Mouse (Mus musculus) gastrocnemius, postnatal 14 days (tissue): ENCODE results near the gene Dapk3. TPM values are rescaled to one million over a fixed set of nuclear protein-coding genes. Genes with fewer than 3 reads are reported as not detected.

Source experiments
- DNase-seq: peaks from one replicate; pipeline ENCODE4 v3.0.0; 2021; ENCODE audit warnings: mixed read lengths
- intact Hi-C: fragments of 180-260 bp; cut with DNase I; formaldehyde crosslinking; loops from one replicate; pipeline ENCODE4 v1.15.1; 2025; ENCODE audit warnings: low total_unique reads
- total RNA-seq, 2 experiments: library from RNA; stranded (reverse); gene quantifications; 2 replicates each; pipeline ENCODE4 v1.2.3; 2021

Dapk3 gene
- total RNA-seq, 2 experiments from 2014 or later, result 21.2 to 24.8 TPM

DNA sequence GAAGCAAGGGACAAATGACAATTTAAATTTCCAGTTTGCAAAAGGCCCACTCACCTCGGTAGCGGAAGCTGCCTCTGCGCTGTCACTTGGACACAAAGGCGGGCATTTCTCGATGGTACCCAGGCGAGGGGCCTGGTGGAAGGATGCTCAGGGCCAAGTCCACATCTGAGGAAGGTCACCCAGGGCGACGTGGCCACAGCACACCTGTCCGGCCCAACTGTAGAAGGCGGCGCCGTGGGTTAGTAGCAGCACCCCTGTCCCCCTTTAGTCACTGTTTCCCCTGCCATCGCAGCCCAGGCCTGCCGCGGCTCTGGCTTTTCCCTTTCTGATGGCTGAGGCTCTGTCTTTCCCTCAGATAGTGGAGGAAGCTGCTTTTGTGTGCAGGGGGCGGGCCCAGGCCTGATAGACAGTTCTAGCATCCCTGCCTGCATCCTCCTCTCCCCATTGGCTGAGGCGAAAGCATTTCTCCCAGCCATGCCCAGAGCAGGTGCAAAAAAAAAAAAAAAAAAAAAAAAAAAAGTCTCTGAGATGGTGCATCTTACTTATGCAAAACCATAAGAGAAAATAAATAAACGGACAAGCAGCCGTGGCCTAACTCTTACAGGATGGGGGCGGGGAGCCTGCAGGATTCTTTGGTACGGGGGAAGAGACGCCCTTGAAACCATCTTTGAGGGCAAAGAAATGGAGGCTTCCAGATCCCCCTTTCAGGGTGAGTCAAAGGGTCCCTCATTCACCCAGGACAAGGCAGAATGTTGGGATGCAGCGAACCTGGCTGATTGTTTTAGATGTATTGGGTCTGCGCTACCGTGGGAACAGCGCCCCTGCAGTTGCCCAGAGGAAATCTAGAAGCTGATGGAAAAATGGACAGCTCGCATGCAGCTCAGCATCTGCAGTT lies 47.9 kb downstream of the Dapk3 start, which contains the start of gene Atcay:
Atcay (minus strand) TSS at position 396 of the 895 bp plus-strand sequence.
- intact Hi-C loops, result no loop called here
- DNase-seq, result no peak

DNA sequence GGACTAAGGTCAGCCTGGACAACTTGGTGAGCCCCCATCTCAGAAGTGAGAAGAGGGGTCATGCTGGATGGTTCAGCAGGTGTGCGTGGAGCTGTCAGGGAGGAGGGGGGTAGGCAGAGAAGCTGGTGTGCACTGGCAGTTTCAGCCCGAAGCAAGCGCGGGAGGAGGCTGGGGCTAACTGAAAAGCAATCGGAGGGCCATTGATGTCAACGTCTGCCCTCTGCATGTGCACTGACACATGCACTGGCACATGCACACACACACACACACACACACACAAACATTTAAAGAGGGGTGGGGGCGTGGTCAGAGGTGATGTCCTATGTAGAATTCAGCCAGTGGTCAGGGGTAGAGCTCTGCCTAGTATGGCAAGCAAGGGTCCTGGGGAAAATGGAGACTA lies 48.6 kb downstream of the Dapk3 start:
- no peak for DNase-seq
- intact Hi-C loops, result no loop called here

DNA sequence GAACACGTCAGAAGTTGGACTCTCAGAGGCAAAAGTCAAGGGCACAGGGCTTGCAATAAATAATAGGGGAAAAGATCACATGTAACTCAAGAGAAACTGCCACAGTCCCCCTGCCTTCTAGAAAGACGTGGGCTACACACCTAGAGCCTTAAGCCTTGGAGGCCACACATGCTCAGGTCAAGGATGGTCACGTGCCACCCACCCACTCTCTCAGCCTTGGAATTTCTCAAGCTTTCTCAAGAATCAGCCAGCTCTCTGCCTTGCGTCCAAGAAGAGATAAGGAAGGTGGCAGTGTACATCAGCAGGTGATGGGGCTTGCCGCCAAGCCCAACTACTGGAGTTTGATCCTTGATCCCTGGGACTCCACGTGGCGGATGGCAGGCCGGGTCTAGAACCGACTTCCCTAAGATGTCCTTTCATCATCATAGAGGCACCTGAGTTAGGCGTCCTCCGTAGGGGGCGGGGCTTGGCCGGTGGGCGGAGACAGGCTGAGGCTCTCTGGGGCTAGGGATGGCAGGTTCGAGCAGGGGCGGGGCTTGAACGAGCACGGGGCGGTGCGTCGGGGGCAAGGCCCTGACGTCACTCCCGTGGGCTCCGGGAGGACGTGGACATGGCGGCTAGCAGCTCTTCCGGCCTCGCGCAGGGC lies 49.9 kb downstream of the Dapk3 start, which contains the start of gene Zfr2:
Zfr2 (plus strand) TSS at position 576 of the 646 bp plus-strand sequence.
- intact Hi-C loops, result no loop called here
- peak; percentile 84 for DNase-seq

DNA sequence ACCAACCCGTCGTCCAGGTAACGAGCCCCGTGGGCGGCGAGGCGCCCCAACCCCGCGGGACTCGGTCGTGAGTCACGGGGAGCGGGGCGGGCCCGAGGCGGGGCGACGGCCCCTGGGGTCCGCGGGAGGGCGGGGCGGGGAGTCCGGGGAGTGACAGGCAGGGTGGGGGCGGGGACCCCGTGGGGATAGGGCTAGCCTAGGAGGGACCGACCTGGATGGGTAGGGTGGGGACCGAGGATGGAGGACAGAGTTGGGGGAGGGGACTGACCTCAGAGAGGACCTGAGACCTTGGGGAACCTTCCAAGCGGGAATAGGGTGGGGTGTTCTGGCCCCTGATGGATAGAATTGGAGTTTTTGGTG lies 50.4 kb downstream of the Dapk3 start:
- no peak for DNase-seq
- intact Hi-C loops, result no loop called here

DNA sequence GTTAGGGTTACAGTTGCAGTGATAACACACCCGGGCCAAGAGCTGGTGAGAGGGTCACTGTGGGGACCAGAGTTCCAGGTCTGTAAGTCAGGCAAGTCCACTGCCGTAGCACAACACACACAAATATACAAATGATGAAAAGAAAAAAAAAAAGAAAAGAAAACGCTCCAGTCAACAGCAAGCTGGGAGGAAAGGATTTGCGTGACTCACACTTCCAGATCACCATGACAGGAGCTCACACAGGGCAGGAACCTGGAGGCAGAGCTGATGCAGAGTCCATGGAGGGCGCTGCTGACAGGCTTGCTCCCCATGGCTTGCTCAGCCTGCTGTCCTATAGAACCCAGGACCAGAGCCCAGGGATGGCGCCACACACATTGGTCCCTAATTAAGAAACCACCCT lies 51.4 kb downstream of the Dapk3 start:
- DNase-seq, result no peak
- intact Hi-C loops, result no loop called here

DNA sequence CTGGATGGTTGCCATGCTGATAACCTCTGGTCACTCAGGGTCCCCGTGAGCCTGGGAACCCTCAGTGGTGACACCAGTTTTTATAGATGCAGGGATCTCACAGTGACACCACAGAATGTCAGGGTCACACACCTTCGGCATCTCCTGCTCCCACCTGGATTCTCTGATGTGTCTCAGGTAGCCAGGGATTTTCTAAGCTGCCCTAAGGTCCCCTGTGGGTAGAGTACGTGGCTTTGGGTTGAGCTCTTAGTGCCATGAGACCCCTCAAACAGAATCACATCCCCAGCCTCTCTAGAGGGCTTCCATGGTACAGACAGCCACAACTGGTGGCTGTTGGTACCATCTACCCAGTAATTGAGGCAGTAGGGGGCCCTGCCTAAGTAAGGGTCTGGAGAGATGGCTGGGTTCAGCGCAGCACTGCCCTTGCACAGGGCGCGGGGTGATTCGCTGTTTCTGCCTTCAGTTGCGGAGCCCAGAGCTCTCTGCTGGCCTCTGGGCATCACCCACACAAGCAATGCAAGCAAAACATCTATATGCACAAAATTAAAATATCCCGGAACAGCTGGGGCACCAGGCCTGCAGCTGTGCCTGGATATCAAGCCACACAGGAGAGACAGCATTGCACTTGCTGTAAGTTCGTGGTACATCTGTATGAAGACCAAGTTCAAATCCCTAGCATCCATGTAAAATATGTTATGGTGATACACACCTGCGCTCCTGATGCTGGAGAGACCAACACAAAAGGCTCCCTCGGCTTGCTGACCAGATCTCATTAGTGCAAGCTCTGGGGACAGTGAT lies 53.9 kb downstream of the Dapk3 start:
- DNase-seq, result no peak
- intact Hi-C loops, result no loop called here

DNA sequence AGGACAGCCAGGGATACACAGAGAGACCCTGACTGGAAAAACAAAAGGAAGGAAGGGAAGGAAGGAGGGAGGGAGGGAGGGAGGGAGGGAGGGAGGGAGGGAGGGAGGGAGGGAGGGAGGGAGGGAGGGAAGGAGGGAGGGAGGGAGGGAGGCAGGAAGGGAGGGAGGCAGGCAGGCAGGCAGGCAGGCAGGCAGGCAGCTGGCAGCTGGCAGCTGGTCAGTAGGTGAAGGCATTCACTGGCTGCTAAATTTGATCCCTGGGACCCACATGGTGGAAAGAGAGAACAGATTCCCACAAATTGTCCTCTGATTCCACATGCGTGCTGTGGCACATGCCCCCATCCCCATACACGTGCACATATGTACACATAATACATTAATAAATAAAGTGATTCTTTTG lies 55.8 kb downstream of the Dapk3 start:
- no peak for DNase-seq
- intact Hi-C loops, result no loop called here

DNA sequence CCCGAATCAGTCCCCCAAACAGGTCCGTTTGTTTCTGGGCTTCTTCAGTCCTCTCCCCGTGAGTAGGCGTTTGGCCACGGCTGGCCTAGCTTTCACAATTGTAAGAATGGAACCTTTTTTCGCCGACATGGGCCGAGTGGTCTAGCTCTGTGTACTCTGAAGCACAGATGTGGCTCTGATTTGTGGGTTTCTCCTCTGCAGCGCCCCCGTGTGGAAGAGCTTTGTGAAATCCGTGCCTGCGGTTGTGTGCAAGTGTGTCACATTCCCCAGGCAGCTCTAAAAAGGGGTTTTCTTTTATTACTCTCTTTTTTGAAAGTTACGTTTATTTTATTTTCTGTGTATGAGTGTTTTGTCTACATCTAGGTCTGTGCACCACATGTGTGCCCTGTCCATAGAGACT lies 58.1 kb downstream of the Dapk3 start:
- intact Hi-C loops, result no loop called here
- DNase-seq, result no peak

DNA sequence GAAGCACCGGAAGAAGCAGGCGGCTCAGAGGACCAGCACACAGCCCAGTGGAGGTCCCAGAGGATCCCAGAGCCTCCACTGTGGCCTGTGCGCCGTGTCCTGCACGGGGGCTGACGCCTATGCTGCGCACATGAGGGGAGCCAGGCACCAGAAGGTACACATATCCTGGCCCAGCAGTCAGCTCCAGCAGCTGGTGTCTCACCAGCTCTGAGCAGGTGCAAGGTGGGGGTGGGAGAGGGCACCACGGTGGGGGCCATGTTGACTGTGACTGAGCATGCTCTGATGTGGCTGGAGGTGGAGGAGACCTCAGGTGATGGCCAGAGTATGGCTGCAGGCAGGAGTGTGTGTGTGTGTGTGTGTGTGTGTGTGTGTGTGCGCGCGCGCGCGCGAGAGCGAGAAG lies 59.2 kb downstream of the Dapk3 start:
- intact Hi-C loops, result no loop called here
- no peak for DNase-seq

Other genes with a start within 250 kb of the Dapk3 start
- gene Gng7, start 168.1 kb upstream of the Dapk3 start, total RNA-seq, result 1 to 10 TPM in 1 of 2 experiments, under 1 TPM in 1; 0.44 to 1.1 TPM
- under 1 TPM; 0.24 to 0.72 TPM for gene Diras1, start 157.3 kb upstream of the Dapk3 start, total RNA-seq
- gene Slc39a3, start 145.6 kb upstream of the Dapk3 start, total RNA-seq, result 10 to 100 TPM; 11.3 to 11.9 TPM
- gene Sgta, start 122.8 kb upstream of the Dapk3 start, total RNA-seq, result 10 to 100 TPM; 78.6 to 79.9 TPM
- gene Thop1, start 113.0 kb upstream of the Dapk3 start, total RNA-seq, result 10 to 100 TPM; 22.4 to 23.0 TPM
- gene Creb3l3, start 84.1 kb upstream of the Dapk3 start, total RNA-seq, result 1 to 10 TPM in 1 of 2 experiments, under 1 TPM in 1; 0.53 to 1.1 TPM
- gene Map2k2, start 77.1 kb upstream of the Dapk3 start, total RNA-seq, result 100 to 1,000 TPM; 163 to 171 TPM
- gene Zbtb7a, start 47.8 kb upstream of the Dapk3 start, total RNA-seq, result 10 to 100 TPM; 28.2 to 30.1 TPM
- gene Pias4, start 15.1 kb upstream of the Dapk3 start, total RNA-seq, result 10 to 100 TPM; 12.3 to 12.8 TPM
- gene Eef2, start 6.4 kb upstream of the Dapk3 start, total RNA-seq, result 100 to 1,000 TPM; 892 to 898 TPM
- not detected for gene 4930442H23Rik, start 844 bp downstream of the Dapk3 start, total RNA-seq
- 1 to 10 TPM; 1.8 to 5.5 TPM for gene Nmrk2, start 19.0 kb downstream of the Dapk3 start, total RNA-seq
- gene Atcay, start 47.8 kb downstream of the Dapk3 start, total RNA-seq, result under 1 TPM in 1 of 2 experiments, not detected in 1; 0.06 TPM
- gene Zfr2, start 50.1 kb downstream of the Dapk3 start, total RNA-seq, result 1 to 10 TPM; 1.7 to 2.5 TPM
- gene Matk, start 69.9 kb downstream of the Dapk3 start, total RNA-seq, result under 1 TPM; 0.33 to 0.57 TPM
- gene Mrpl54, start 83.9 kb downstream of the Dapk3 start, total RNA-seq, result 10 to 100 TPM; 93.1 to 99.9 TPM
- 10 to 100 TPM; 62.8 to 71.1 TPM for gene Apba3, start 84.0 kb downstream of the Dapk3 start, total RNA-seq
- gene Tjp3, start 108.6 kb downstream of the Dapk3 start, total RNA-seq, result not detected
- gene Pip5k1c, start 110.0 kb downstream of the Dapk3 start, total RNA-seq, result 10 to 100 TPM; 18.5 to 22.8 TPM
- gene Cactin, start 138.1 kb downstream of the Dapk3 start, total RNA-seq, result 1 to 10 TPM; 7.7 to 10.0 TPM
- gene Tbxa2r, start 145.7 kb downstream of the Dapk3 start, total RNA-seq, result 1 to 10 TPM; 1.5 to 2.2 TPM
- gene Gipc3, start 160.3 kb downstream of the Dapk3 start, total RNA-seq, result 1 to 10 TPM; 1.8 to 2.0 TPM
- 10 to 100 TPM; 24.3 to 25.8 TPM for gene Hmg20b, start 167.5 kb downstream of the Dapk3 start, total RNA-seq
- 1 to 10 TPM; 3.7 to 4.0 TPM for gene Mfsd12, start 174.5 kb downstream of the Dapk3 start, total RNA-seq
- gene 4930404N11Rik, start 182.8 kb downstream of the Dapk3 start, total RNA-seq, result under 1 TPM; 0.37 to 0.42 TPM
- 10 to 100 TPM; 11.9 to 15.4 TPM for gene Fzr1, start 195.5 kb downstream of the Dapk3 start, total RNA-seq
- gene Dohh, start 201.4 kb downstream of the Dapk3 start, total RNA-seq, result 10 to 100 TPM; 38.6 to 39.8 TPM
- gene Gm48551, start 201.5 kb downstream of the Dapk3 start, total RNA-seq, result under 1 TPM; 0.41 to 0.47 TPM
- gene Gm48552, start 206.0 kb downstream of the Dapk3 start, total RNA-seq, result under 1 TPM in 1 of 2 experiments, not detected in 1; 0.80 TPM
- under 1 TPM; 0.45 to 0.91 TPM for gene Smim24, start 210.0 kb downstream of the Dapk3 start, total RNA-seq